Mouse (Mus musculus) cortical plate, adult 2 months (tissue): ENCODE data around the gene Tmem126a.

Source experiments
- CTCF ChIP-seq: fragments of 200-500 bp; IDR thresholded peaks from 2 replicates; pipeline ENCODE4 v1.5.1; 2011; ENCODE audit warnings: mild to moderate bottlenecking, control low read depth, low read length; ENCODE audit not compliant: insufficient read depth; ENCODE audit errors: extremely low read depth
- POLR2A ChIP-seq: fragments of 200-500 bp; IDR thresholded peaks from 2 replicates; pipeline ENCODE4 v1.6.1; 2011; ENCODE audit warnings: mild to moderate bottlenecking, low read length, control low read depth; ENCODE audit not compliant: insufficient read depth; ENCODE audit errors: extremely low read depth

DNA sequence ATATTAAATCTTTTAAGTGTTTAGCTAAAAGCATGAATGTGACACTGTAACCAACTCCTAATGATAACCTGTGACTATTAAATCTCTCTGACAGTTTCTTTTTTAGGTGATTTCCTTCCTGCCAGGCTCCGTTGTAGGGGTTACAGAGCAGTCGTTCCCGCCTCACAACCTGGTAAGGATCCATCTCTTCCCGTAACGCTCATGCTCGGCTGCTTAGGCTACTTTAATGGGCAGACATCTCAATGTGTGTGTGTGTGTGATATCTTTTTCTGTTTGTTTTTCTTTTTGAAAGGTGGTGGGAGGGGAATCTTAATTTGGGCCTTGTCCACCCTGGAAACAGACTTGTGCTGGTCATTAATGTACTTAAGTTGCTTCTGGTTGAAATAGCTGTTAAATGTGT lies 12.8 kb downstream of the Tmem126a start:
- TF ChIP-seq CTCF (no peak), POLR2A (no peak)
